Mouse (Mus musculus) ES-E14 (cell line): ENCODE data around the gene Ntmt1.

ENCODE experiments used
- MAFK ChIP-seq: IDR thresholded peaks from 2 replicates; pipeline ENCODE4 v1.6.1; 2014; ENCODE audit warnings: mild to moderate bottlenecking, low read depth, low read length, inconsistent platforms; ENCODE audit not compliant: insufficient read depth
- ZNF384 ChIP-seq: IDR thresholded peaks from 2 replicates; pipeline ENCODE4 v1.6.1; 2012; ENCODE audit warnings: low read depth, low read length, inconsistent platforms

DNA sequence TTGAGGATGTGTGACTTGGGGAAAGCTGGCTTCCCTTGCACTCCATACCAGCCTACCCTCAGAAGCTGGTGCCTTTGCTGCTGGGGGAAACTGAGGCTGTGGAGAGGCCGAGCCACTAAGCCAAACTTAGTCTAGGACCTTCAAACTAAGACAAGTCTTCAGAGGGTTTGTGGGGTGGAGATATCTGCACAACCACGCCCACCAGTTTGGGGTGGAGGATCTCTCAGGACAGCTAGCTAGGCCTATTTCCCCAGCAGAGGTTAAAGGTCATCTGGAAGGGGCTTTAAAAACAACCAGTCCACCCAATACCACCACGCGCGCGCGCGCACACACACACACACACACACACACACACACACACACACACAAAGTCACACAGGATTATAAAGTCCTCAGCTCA, 38.6 kb downstream of the Ntmt1 start:
- TF ChIP-seq ZNF384 (no peak), MAFK (no peak)
